Mouse (Mus musculus) cerebellum, postnatal 36 days (tissue): ENCODE results near the gene Csnk2b.
A peak's percentile ranks its signal among the peaks of the same experiment; 100 is the strongest.

ENCODE experiments used
- DNase-seq, 2 experiments: peaks; one replicate each; pipeline ENCODE4 v3.0.0; 2021 to 2022; ENCODE audit warnings: mixed read lengths in 2 of 2

Gene Csnk2b

DNA sequence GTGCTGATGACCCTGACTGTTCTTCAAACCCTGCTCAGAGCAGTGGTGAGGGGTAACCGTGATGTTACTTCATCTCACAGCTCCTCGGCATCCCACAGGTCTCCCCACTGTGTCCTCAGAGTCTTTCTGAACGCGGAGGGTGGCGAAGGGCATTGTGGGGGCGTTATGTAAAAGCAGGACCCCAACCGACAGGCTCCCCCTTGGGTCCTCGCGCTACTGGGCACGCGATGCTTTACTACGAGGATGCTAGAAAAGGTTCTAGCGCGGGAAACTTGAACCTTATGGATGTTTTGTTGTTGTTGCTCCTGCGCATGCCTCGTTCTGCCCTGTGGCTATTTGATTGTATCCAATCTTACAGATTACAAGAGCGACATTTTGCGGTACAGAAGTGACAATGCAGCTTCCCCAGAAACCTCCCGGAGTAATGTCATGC is at the start of gene Csnk2b:
TSS of gene Csnk2b (minus strand) at position 183 of the 433 bp plus-strand sequence.
- peak; percentile 66 to 77 for DNase-seq

DNA sequence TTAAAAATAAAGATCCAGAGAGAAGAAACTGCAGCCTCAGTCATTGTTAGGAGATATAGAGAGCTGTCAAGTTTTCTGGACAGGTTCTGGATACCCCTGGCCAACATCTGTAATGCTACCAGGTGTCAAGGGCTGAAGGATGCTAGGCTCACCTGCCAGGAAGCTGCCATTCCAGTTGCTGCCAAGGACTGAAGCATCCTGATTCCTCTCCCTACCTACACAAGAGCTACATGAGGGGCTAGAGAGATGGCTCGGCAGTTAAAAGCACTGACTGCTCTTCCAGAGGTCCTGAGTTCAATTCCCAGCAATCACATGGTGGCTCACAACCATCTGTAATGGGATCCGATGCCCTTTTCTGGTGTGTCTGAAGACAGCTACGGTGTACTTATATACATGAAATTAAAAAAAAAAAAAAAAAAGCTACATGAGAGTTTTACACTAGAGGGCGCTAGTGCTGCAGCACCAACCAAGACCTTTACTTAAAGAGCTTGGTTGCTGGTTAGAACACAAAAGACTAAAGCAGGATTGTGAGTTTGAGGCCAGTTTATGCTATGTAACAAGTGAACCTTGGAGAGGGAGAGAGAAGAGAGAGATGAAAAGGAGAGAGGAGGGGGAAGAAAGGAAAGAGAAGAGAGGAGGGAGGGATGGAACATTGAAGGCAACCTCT is 46.8 kb upstream of the Csnk2b start:
- DNase-seq, result peak in 1 of 2 experiments; percentile 39

DNA sequence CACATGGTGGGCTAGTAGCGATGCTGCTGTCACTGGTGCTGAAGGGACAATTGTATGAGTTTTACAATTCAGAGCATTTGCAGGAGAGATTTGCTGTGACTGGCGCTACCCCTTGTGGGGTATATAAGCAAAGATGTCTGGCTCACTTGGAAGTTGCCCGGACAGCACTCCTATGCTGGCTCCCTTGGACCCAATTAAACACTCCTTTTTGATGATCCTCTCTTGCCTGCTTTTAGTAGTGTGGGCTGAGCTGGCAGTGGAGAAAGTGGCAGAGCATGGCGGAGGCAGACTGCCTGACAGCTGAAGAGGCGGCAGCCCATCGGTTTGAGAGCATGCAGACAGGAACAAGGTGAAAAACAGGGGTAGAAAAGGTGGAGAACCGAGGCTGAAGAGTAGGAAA is 45.9 kb upstream of the Csnk2b start:
- DNase-seq, result no peak

GRCm38 (mm10) chr17:35166352-35167035 is 44.6 kb upstream of the Csnk2b start:
- DNase-seq, result peak; percentile 61 to 80

DNA sequence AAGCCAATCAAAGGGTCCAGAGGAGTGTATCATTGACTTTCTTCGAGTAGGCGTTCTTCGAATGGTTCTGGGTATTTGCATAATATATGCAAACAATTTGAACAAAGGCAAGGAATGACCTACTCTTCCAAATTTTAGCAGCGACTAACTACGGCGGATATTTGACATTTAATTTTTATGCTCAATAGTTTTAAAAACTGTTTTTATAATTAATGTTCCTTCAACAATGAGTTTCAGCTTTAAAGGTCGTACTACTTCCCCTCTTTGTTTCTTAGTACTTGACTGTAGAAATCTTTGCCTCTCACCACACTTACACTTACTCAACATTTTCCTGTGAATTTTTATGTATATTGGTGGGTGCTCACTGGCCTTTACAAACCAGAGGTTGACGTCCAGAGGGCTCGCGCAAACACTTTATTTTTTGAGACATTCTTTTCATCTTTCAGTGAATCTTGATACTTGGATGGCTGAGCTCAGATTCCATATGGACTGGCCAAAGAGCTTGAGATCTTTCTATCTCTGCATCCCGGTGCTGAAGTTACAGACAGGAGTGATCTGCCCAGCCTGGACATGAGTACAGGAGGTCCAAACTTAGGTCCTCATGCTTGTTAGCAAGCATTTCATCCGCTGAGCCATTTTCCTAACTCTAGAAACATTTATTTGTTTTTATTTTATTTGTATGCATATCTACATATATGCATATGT is 43.8 kb upstream of the Csnk2b start:
- no peak for DNase-seq

- DNase-seq, result peak; percentile 98 to 99
Measured at GRCm38 (mm10) chr17:35164568-35165450, 43.0 kb upstream of the Csnk2b start, which contains the start of gene Prrc2a. Gene Prrc2a (minus strand): TSS chr17:35164897.

GRCm38 (mm10) chr17:35164218-35164567 is 42.3 kb upstream of the Csnk2b start:
- DNase-seq, result peak in 1 of 2 experiments; percentile 45

DNA sequence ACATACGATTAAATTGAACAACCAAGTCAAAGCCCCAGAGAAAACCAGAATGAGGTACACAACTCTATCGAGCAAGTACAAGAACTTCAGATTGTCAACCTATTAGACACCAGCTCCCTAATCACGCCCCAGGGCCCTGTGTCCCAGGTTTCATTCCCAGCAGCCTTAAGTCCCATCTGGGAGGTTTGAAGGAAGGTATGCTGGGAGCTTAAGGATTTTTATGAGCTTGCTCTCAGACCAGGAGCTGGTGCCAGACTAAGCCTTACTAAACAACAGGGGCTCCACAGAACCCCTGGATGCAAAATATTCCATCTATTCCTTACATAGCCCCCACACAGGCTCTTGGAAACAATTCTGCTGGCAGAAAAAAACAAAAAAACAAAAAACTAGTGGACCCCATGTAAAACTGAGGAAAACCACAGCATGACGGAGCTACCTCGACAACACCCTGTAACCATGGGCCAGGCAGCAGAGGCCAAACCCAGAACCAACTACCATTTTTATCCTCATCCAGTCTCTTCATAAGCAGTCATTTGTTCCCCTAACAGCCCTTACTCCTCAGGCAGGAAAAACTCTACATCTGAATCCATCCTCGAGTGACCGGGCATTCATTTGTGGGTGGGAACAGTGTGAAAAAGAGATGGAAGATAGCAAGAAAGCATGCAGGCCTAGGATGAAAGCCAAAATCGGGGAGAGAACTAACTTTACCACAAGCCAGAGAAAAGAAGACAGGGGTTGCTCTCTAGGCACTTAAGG is 41.7 kb upstream of the Csnk2b start:
- DNase-seq, result no peak

DNA sequence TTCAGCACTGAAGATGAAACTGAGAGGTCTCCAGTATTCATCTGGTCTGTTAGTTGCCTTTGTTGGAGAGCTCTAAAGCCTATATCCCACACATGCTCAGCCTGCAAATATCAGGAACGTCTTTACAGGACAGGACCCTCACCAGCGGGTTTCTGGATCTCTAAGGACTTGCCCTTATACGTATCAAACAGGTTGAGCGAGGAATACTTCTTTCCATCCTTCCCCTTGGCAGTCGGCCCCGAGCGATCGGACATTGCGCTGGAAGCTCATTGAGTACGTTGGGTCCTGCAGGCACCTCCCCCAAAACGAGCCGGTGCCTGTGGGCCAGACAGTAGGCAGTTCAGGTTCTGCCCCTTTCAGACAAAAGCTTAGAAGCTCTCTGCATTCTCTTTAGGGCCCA is 40.9 kb upstream of the Csnk2b start:
- no peak for DNase-seq

DNA sequence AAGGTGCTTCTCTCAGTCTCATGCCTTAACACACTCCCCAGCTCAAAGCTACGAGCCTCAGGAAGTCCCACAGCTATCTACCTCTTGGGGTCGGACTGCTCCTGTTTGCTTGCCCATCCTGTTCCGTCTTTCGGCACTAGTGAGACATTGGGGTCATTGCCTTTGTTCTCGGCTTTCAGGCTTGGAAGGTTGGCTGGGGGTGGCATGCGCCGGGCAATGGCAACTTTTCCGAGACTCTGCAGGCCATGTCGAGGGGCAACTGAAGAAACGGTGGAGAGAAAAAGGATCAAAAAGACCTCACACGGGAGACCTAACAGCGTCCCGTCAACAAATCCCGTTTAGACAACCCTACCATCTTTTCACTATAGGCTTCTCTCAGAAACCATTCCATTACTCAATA is 40.3 kb upstream of the Csnk2b start:
- no peak for DNase-seq

DNA sequence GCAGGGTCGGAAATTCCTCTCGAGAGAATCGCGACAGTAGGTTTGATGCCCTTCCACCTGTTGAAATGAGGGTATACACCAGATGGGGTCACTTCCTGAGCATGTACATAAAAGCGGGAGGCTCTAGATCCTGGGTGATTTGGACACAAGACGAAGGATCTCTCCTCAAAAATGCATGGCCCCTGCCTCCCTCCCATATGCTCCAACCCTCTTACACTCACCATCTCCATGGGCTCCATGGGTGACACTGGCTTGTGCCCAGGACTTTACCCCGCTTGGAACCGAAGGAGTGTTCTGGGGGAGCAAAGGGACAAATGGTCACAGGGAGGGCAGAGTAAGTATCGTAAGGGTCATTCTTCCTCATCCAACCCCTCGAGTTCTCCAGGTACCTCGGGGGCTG is 39.6 kb upstream of the Csnk2b start:
- no peak for DNase-seq

- DNase-seq, result no peak
Measured at GRCm38 (mm10) chr17:35159638-35160037, 37.8 kb upstream of the Csnk2b start.

DNA sequence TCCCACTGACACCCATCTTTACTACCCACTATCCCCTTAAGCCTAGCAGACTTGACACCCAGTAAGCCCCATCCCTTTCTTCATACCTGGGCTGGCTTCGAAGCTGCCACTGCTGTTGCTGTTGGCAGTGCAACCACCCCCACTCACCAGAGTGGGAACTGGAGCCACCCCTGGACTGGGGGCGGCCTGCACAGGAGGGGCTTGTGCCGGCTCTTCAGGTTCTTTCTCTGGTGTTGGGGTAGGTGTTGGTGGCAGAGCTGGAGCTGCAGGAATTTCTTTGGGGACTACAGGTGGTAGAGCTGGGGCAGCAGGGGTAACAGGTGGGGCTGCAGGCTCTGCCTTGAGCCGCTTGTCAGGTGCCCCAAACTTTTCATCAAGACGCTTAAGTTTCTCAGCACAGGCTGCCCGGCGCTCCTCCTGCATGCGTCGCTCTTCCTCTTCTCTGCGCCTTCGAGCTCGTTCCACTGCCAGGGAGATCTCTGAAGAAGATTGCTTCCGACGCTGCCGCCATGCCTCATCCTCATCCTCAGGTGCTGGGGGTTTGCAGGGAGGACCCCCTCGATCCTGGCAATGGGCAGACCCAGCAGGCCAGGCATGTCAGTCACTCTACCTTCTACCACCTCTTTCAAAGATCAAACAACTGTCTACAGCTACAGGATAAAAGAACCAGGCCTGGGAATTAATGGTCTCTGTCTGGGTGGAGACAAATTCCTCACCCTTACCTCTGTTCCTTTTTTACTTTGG is 37.2 kb upstream of the Csnk2b start:
- DNase-seq, result no peak

- DNase-seq, result no peak
Measured at GRCm38 (mm10) chr17:35157661-35158175, 35.9 kb upstream of the Csnk2b start.

GRCm38 (mm10) chr17:35157254-35157653 is 35.4 kb upstream of the Csnk2b start:
- DNase-seq, result no peak

DNA sequence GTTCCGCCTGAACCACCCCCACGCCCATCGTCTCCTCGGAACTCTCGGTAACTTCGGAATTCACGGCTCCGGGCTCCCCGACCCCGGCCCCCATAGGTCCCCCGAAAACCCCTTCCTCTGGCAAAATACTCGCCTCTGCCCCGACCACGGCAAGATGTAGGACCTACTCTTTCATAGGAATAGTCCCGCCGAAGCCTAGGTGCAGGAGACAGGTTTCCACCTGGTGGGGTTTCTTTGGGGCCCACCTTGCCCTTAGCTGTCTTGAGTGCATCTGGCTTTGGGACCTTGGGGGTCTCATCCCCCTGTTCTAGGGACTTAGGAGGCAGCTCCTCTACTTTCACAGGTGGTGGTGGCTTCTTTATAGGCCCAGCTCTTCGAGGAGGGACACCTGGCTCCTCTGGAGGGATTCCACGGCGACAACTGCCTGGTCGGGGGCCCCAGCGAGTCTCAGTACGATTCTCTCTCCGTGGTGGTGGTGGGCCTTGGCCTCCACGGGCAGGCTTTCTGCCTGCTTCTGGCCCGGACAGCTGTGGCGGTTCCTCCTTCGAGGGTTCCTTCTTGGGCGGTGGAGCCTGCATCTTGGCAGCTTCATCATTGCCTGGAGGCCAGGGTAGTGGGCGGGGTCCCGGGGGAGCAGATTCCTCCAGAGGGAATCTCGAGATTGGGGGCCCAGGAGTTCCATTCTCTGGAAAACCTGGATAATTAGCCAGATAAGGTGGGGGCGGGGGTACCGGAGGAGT is 34.8 kb upstream of the Csnk2b start:
- no peak for DNase-seq

DNA sequence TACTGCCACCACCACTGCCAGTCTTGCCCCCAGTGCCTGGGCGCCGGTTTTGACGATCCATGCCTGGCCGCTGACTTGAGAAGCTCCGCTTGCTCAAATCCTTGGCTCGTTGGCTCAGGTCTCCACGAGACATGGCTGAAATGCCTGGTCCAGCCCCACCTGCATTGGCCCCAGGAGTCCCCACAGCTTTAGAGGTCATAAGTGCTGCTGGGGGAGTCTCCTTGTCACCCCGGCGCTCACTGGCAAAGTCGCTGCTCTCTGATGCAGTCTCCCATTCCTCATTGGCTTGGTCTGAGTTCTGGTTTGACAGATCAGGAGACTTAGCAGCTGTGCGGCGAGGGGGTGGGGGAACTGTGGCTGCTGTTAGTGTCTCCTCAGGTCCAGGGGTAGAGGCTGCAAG is 33.6 kb upstream of the Csnk2b start:
- no peak for DNase-seq

- DNase-seq, result no peak
Measured at GRCm38 (mm10) chr17:35154616-35155015, 32.8 kb upstream of the Csnk2b start.

DNA sequence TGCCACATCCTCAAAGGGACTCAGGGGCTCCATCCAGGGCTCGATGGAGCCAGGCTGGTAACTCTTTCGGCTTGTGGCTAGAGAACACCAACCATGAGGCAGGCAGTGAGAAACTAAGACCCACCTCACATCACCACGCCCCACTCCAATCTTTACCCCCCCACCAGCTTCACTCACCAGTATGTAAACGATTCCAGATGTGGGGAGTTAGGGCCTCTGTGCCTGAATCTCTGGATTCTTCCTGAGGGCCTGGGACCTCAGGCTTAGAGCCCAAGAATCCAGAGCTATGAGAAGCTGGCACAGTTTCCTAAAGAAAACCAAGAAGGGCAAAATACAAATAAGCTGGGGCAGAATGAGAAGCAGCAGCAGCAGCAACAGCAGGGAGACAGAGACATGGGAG is 32.1 kb upstream of the Csnk2b start:
- DNase-seq, result no peak

GRCm38 (mm10) chr17:35153077-35153476 is 31.2 kb upstream of the Csnk2b start:
- DNase-seq, result no peak
